In the genomic region with DNA sequence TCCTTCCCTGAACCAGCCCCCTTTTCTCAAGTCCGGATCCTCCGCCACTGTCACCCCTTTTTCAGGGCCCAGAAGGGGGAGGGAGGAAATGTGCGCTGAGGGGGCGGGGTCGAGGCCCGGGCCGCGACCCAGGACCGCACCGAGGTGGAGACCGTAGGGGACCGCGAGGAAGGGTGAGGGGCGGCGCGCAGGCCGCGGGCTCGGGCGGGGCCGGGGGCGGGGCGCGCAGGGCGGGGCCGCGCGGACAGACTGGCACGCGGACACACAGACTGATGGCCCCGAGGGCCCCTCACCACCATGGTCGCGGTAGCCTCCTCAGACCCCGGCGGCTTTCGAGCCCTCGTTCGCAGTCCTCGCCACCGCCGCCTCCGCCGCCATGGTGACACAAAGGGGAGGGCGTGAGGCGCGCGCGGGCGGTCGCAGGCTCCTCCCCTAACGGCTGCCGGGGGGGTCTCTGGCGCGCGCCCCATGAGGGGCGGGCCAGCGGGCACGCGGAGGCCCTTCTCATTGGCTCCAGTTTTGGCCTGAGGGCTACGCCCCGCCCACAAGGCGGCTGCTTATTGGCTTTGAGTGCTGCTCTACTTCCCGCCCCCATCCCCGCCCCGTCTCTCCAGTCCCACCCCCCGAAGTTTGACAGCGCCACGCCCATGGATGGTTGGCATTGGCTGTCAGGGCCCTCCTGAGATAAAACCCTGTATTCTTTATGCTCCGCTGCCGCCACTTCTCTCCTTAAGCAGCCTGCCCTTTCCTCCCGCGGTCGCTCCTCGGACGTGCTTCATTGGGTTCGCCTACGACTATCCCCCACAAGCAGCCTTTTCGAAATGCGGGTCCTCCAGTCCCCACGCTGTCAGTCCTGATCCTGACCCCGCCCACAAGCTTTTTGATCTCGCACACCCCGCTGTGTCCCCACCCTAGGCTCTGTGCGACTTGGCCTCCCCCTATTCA, we compare ENCODE assay signal across 8 mouse cellular contexts. TPM values are rescaled to one million over a fixed set of nuclear protein-coding genes. Genes with fewer than 3 reads are reported as not detected.
DNase-seq lines count a peak whose midpoint lies in the region; ATAC-seq and TF ChIP-seq lines count a peak whose summit lies in the region.

A gene (minus strand): TSS at position 428 of the 945 bp plus-strand sequence.

- H3K4me2 ChIP-seq in CH12.LX (ENCODE audit: insufficient read depth, low read depth, poor library complexity, severe bottlenecking): peak within 1 kb of the TSS; percentile 98
- peak within 1 kb of the TSS; percentile 92 for H3K4me2 ChIP-seq in forebrain, embryonic 11.5 days (ENCODE audit: low read depth, low read length, severe bottlenecking)
- H3K4me2 ChIP-seq in heart, postnatal 0 days (ENCODE audit: low read depth, low read length): peak within 1 kb of the TSS; percentile 86
- H3K4me2 ChIP-seq in liver, embryonic 16.5 days (ENCODE audit: low read depth, low read length): peak within 1 kb of the TSS; percentile 99
- H3K4me2 ChIP-seq in neural tube, embryonic 13.5 days: peak within 1 kb of the TSS; percentile 72

- peaks cover 15 to 54% of the 10 kb centered on the region in 2 experiments for H3K36me3 ChIP-seq in CH12.LX (replicated peaks in 1 of 2; ENCODE audit: control insufficient read depth in 1 of 2, insufficient read depth in 1 of 2, low read length in 1 of 2)
- H3K36me3 ChIP-seq in forebrain, embryonic 11.5 days (ENCODE audit: control insufficient read depth, insufficient read depth, low read length): peaks cover 11% of the 10 kb centered on the region
- peaks cover 16% of the 10 kb centered on the region for H3K36me3 ChIP-seq in heart, postnatal 0 days (replicated peaks; ENCODE audit: control insufficient read depth, insufficient read depth, low read length)
- peaks cover 4% of the 10 kb centered on the region for H3K36me3 ChIP-seq in liver, embryonic 16.5 days (ENCODE audit: control insufficient read depth, insufficient read depth)
- H3K36me3 ChIP-seq in neural tube, embryonic 13.5 days: peaks cover 35% of the 10 kb centered on the region
- H3K36me3 ChIP-seq in testis, adult 2 months (ENCODE audit: control insufficient read depth, insufficient read depth, low read length): peaks cover 3% of the 10 kb centered on the region

- under 1% methylated on average over 69 of the region's 84 CpGs for WGBS in forebrain, embryonic 11.5 days
- WGBS in heart, postnatal 0 days: under 1% methylated on average over 68 of the region's 84 CpGs
- WGBS in liver, embryonic 16.5 days (ENCODE audit: insufficient replicate concordance): under 1% methylated on average over 57 of the region's 84 CpGs
- under 1% methylated on average over 83 of the region's 84 CpGs for WGBS in neural tube, embryonic 13.5 days

- peak within 1 kb of the TSS; percentile 36; the same call in 1 of the 2 replicates for H3K27ac ChIP-seq in CH12.LX (ENCODE audit: insufficient read depth, low read depth)
- peak within 1 kb of the TSS; percentile 86 for H3K27ac ChIP-seq in forebrain, embryonic 11.5 days (ENCODE audit: low read depth, low read length)
- H3K27ac ChIP-seq in heart, postnatal 0 days (ENCODE audit: low read depth): no peak within 1 kb of the TSS
- H3K27ac ChIP-seq in liver, embryonic 16.5 days (ENCODE audit: low read length): peak within 1 kb of the TSS; percentile 84
- H3K27ac ChIP-seq in neural tube, embryonic 13.5 days (replicated peaks): peak within 1 kb of the TSS; percentile 92
- H3K27ac ChIP-seq in testis, adult 2 months (ENCODE audit: control insufficient read depth, insufficient read depth, low read depth, low read length): peak within 1 kb of the TSS; percentile 91

- TF ChIP-seq EP300 in CH12.LX (IDR thresholded peaks at IDR 0.05; ENCODE audit: low read length): no peak
- TF ChIP-seq EP300 in heart, postnatal 0 days (IDR thresholded peaks at IDR 0.05; ENCODE audit: low read depth): no peak

- no peaks in the 10 kb centered on the region for H3K27me3 ChIP-seq in CH12.LX (replicated peaks)
- no peaks in the 10 kb centered on the region for H3K27me3 ChIP-seq in forebrain, embryonic 11.5 days (ENCODE audit: control insufficient read depth, insufficient read depth, low read length)
- H3K27me3 ChIP-seq in heart, postnatal 0 days (ENCODE audit: control insufficient read depth, insufficient read depth, low read length): no peaks in the 10 kb centered on the region
- H3K27me3 ChIP-seq in liver, embryonic 16.5 days (ENCODE audit: control insufficient read depth, insufficient read depth, low read depth, low read length): no peaks in the 10 kb centered on the region
- H3K27me3 ChIP-seq in neural tube, embryonic 13.5 days: no peaks in the 10 kb centered on the region
- no peaks in the 10 kb centered on the region for H3K27me3 ChIP-seq in testis, adult 2 months (ENCODE audit: control insufficient read depth, insufficient read depth, low read length)

- no peak for TF ChIP-seq CTCF in CH12.LX (conservative IDR thresholded peaks at IDR 0.05 in 1 of 2, IDR thresholded peaks at IDR 0.05 in 1 of 2; ENCODE audit: low read depth in 2 of 2, low read length in 2 of 2)
- no peak for TF ChIP-seq CTCF in heart, postnatal 0 days (IDR thresholded peaks at IDR 0.05; ENCODE audit: low read depth)
- no peak for TF ChIP-seq CTCF in testis, adult 2 months (IDR thresholded peaks at IDR 0.05; ENCODE audit: control insufficient read depth, insufficient read depth, insufficient replicate concordance, low read depth, low read length)

- peak within 1 kb of the TSS; percentile 56 for H3K9ac ChIP-seq in CH12.LX (ENCODE audit: insufficient read depth, low read depth)
- peak within 1 kb of the TSS; percentile 89 for H3K9ac ChIP-seq in forebrain, embryonic 11.5 days (ENCODE audit: low read length)
- H3K9ac ChIP-seq in heart, postnatal 0 days (replicated peaks; ENCODE audit: low read depth, low read length): peak within 1 kb of the TSS; percentile 60
- peak within 1 kb of the TSS; percentile 79 for H3K9ac ChIP-seq in liver, embryonic 16.5 days (ENCODE audit: low read depth, low read length)
- peak within 1 kb of the TSS; percentile 95 for H3K9ac ChIP-seq in neural tube, embryonic 13.5 days

- peak; percentile 52 for TF ChIP-seq POLR2A in CH12.LX (IDR thresholded peaks at IDR 0.05; ENCODE audit: low read depth, low read length)
- 0 out of 2 replicates have a peak, but pooled peaks have one; percentile 35 for TF ChIP-seq POLR2A in testis, adult 2 months (IDR thresholded peaks at IDR 0.05; ENCODE audit: control insufficient read depth, low read depth, low read length)

- H3K4me3 ChIP-seq in CH12.LX (replicated peaks in 1 of 3; ENCODE audit: low read depth in 2 of 3, low read length in 2 of 3, poor library complexity in 1 of 3): peak within 1 kb of the TSS; percentile 40 to 83 (median 67)
- H3K4me3 ChIP-seq in forebrain, embryonic 11.5 days (ENCODE audit: low read depth, low read length): peak within 1 kb of the TSS; percentile 74
- H3K4me3 ChIP-seq in heart, postnatal 0 days (ENCODE audit: low read depth, low read length): peak within 1 kb of the TSS; percentile 58
- H3K4me3 ChIP-seq in liver, embryonic 16.5 days (ENCODE audit: low read depth, low read length): peak within 1 kb of the TSS; percentile 79
- peak within 1 kb of the TSS; percentile 72 for H3K4me3 ChIP-seq in neural tube, embryonic 13.5 days
- H3K4me3 ChIP-seq in testis, adult 2 months (ENCODE audit: control insufficient read depth, low read depth, low read length): peak within 1 kb of the TSS; percentile 95

- H3K79me2 ChIP-seq in CH12.LX (replicated peaks; ENCODE audit: control insufficient read depth, extremely low read depth, insufficient read depth, poor library complexity, severe bottlenecking): no peaks in the 10 kb centered on the region

- dilution Hi-C loops in CH12.LX (cut with MboI; ENCODE audit: extremely low pct_ligation_motif_present, extremely low pct_unique_long_range_greater_than_20kb, low sequenced_read_pairs): no loop called here

- peaks cover 4 to 14% of the 10 kb centered on the region in 2 experiments for H3K4me1 ChIP-seq in CH12.LX (ENCODE audit: control insufficient read depth in 1 of 2, insufficient read depth in 2 of 2)
- peaks cover 16% of the 10 kb centered on the region for H3K4me1 ChIP-seq in forebrain, embryonic 11.5 days (replicated peaks; ENCODE audit: control insufficient read depth, insufficient read depth, low read length)
- peaks cover 21% of the 10 kb centered on the region for H3K4me1 ChIP-seq in heart, postnatal 0 days (ENCODE audit: control insufficient read depth, insufficient read depth)
- H3K4me1 ChIP-seq in liver, embryonic 16.5 days (ENCODE audit: control insufficient read depth, low read depth, low read length): peaks cover 17% of the 10 kb centered on the region
- peaks cover 44% of the 10 kb centered on the region for H3K4me1 ChIP-seq in neural tube, embryonic 13.5 days (replicated peaks)
- peaks cover 17% of the 10 kb centered on the region for H3K4me1 ChIP-seq in testis, adult 2 months (ENCODE audit: control insufficient read depth, insufficient read depth, low read length)

- no peaks in the 10 kb centered on the region for H3K9me3 ChIP-seq in CH12.LX (replicated peaks; ENCODE audit: low read length)
- H3K9me3 ChIP-seq in forebrain, embryonic 11.5 days (ENCODE audit: control insufficient read depth, low read length): no peaks in the 10 kb centered on the region
- H3K9me3 ChIP-seq in heart, postnatal 0 days (replicated peaks; ENCODE audit: control insufficient read depth, low read length): no peaks in the 10 kb centered on the region
- H3K9me3 ChIP-seq in liver, embryonic 16.5 days (replicated peaks; ENCODE audit: control insufficient read depth, low read length): no peaks in the 10 kb centered on the region
- H3K9me3 ChIP-seq in neural tube, embryonic 13.5 days: no peaks in the 10 kb centered on the region

- ATAC-seq in forebrain, embryonic 11.5 days (replicated peaks; ENCODE audit: low FRiP score): peak; percentile 92
- peak; percentile 96 for ATAC-seq in heart, postnatal 0 days (ENCODE audit: insufficient read depth, low read depth)
- peak; percentile 97 for ATAC-seq in liver, embryonic 16.5 days (ENCODE audit: low read depth)
- peak; percentile 91 for ATAC-seq in neural tube, embryonic 13.5 days (ENCODE audit: low read depth)

- peak; percentile 99 for DNase-seq in CH12.LX (ENCODE audit: extremely low read depth)
- DNase-seq in c-Kit-positive CD71-positive TER-119-negative erythroid progenitor cells, embryonic 14.5 days (ENCODE audit: low read depth): peak; percentile 98
- peak; percentile 99 for DNase-seq in forebrain, embryonic 11.5 days (ENCODE audit: low spot score)
- peak; percentile 94 for DNase-seq in heart, postnatal 0 days (ENCODE audit: low spot score)
- DNase-seq in kidney, postnatal 4 days: peak; percentile 97 to 98

- in situ Hi-C loops in CH12.LX (cut with MboI; ENCODE audit: low pct_ligation_motif_present, low pct_unique_long_range_greater_than_20kb, low sequenced_read_pairs): no loop called here

- no peak for TF ChIP-seq RAD21 in CH12.LX (IDR thresholded peaks at IDR 0.05; ENCODE audit: low read depth, low read length)

RNA-seq across cellular contexts. Expression of the gene that starts here (rescaled TPM):
- total RNA-seq in CH12.LX (2012; rRNA removed): 2.5 and 2.8 TPM in 2 replicates
- total RNA-seq in CH12.LX (2014; rRNA removed): 0.44 and 0.76 TPM in 2 replicates
- 6.2 and 9.2 TPM in 2 replicates for polyA plus RNA-seq in CH12.LX (2012; ENCODE audit: insufficient read length, low read depth)
- 66.0 and 72.7 TPM in 2 replicates for polyA plus RNA-seq in forebrain, embryonic 11.5 days (2014; fragmentation: Nextera tagmentation; extraction: Ambion mirVana)
- total RNA-seq in heart, postnatal 0 days (2014; rRNA removed; ENCODE audit: low replicate concordance): 0.31 and 4.3 TPM in 2 replicates
- polyA plus RNA-seq in heart, postnatal 0 days (2015; fragmentation: Nextera tagmentation; extraction: Ambion mirVana): 0.80 and 1.0 TPM in 2 replicates
- 1.8 and 2.6 TPM in 2 replicates for polyA plus RNA-seq in liver, embryonic 16.5 days (2015; fragmentation: Nextera tagmentation; extraction: Ambion mirVana)
- polyA plus RNA-seq in neural tube, embryonic 13.5 days (2015; fragmentation: Nextera tagmentation; extraction: Ambion mirVana): 86.8 and 95.2 TPM in 2 replicates
- 136 TPM in 2 replicates for polyA plus RNA-seq in testis, adult 2 months (2012; rRNA removed)
